8 mouse cellular contexts compared by ENCODE assay signal in genomic region chr2:70509021-70509632, GRCm38 (mm10). TPM values are rescaled to one million over a fixed set of nuclear protein-coding genes. Genes with fewer than 3 reads are reported as not detected.
A peak's percentile ranks its signal among the peaks of the same experiment; 100 is the strongest.
DNase-seq lines count a peak whose midpoint lies in the region; ATAC-seq lines count a peak whose summit lies in the region.

No protein-coding gene starts in this region.

- H3K4me3 ChIP-seq in intestine, embryonic 16.5 days (ENCODE audit: low read length) = peak overlapping the region; percentile 63

- peak overlapping the region; percentile 96 for H3K4me2 ChIP-seq in intestine, embryonic 16.5 days (ENCODE audit: low read depth, low read length)

- peak overlapping the region; percentile 68 for H3K9ac ChIP-seq in intestine, embryonic 16.5 days (ENCODE audit: low read depth, low read length)

- H3K27me3 ChIP-seq in intestine, embryonic 16.5 days (replicated peaks; ENCODE audit: control insufficient read depth, insufficient read depth, low read length) = peaks cover 3% of the 10 kb centered on the region; the same call in 1 of the 2 replicates

- WGBS in intestine, embryonic 16.5 days = under 1% methylated on average over 53 of the region's 56 CpGs

- no peaks in the 10 kb centered on the region for H3K36me3 ChIP-seq in intestine, embryonic 16.5 days (ENCODE audit: control insufficient read depth, insufficient read depth, low read length)

- H3K9me3 ChIP-seq in intestine, embryonic 16.5 days (ENCODE audit: control insufficient read depth, low read length) = no peaks in the 10 kb centered on the region

- intact Hi-C loops in left cerebral cortex, postnatal 36 days (cut with DNase I) = no loop called here

- H3K27ac ChIP-seq in intestine, embryonic 16.5 days (ENCODE audit: low read length) = 0 out of 2 replicates have a peak overlapping the region, but pooled peaks have one; percentile 18

- DNase-seq in adrenal gland, postnatal 14 days = peak; percentile 91
- DNase-seq in embryo, embryonic 11 days = peak; percentile 93
- DNase-seq in gastrocnemius, postnatal 4 days (ENCODE audit: low spot score in 2 of 2) = peak; percentile 53 to 78
- DNase-seq in left cerebral cortex, postnatal 36 days (ENCODE audit: low spot score in 2 of 2) = peak; percentile 40 to 58
- DNase-seq in mesoderm, embryonic 11.5 days (ENCODE audit: low read depth, low spot score) = peak; percentile 84
- peak; percentile 77 for DNase-seq in right cerebral cortex, postnatal 4 days

- H3K4me1 ChIP-seq in intestine, embryonic 16.5 days (ENCODE audit: control insufficient read depth, insufficient read depth, low read length) = peaks cover 4% of the 10 kb centered on the region

- peak; percentile 99 for ATAC-seq in intestine, embryonic 16.5 days
- no peak for ATAC-seq in erythroid progenitor cell, adult 5-6 weeks (replicated peaks; ENCODE audit: low FRiP score, poor library complexity, severe bottlenecking)

RNA-seq across cellular contexts. Expression of gene Erich2, which starts 0.5 kb away (rescaled TPM):
- 0.45 TPM in 1 of 2 replicates, not detected in the other for total RNA-seq in adrenal gland, postnatal 14 days (2021)
- not detected for total RNA-seq in gastrocnemius, postnatal 4 days (2021)
- 0.42 and 0.78 TPM in 2 replicates for polyA plus RNA-seq in intestine, embryonic 16.5 days (2015; fragmentation: Nextera tagmentation; extraction: Ambion mirVana)
- under 1 TPM; 0.54 to 0.59 TPM for total RNA-seq in left cerebral cortex, postnatal 36 days (2021)
- not detected in 2 replicates for total RNA-seq in erythroid progenitor cell, adult 5-6 weeks (2015; ENCODE audit: low replicate concordance)
- not detected in 2 replicates for total RNA-seq in erythroid progenitor cell, adult 5-6 weeks (2017; ENCODE audit: low replicate concordance)

RNA-seq across cellular contexts. Expression of gene Sp5, which starts 34.4 kb away (rescaled TPM):
- total RNA-seq in adrenal gland, postnatal 14 days (2021) = 2.0 and 3.5 TPM in 2 replicates
- total RNA-seq in gastrocnemius, postnatal 4 days (2021) = under 1 TPM; 0.29 to 0.44 TPM
- polyA plus RNA-seq in intestine, embryonic 16.5 days (2015; fragmentation: Nextera tagmentation; extraction: Ambion mirVana) = 0.33 and 0.42 TPM in 2 replicates
- under 1 TPM; 0.44 to 0.68 TPM for total RNA-seq in left cerebral cortex, postnatal 36 days (2021)
- not detected in 2 replicates for total RNA-seq in erythroid progenitor cell, adult 5-6 weeks (2015; ENCODE audit: low replicate concordance)
- not detected in 2 replicates for total RNA-seq in erythroid progenitor cell, adult 5-6 weeks (2017; ENCODE audit: low replicate concordance)

RNA-seq across cellular contexts. Expression of gene Gad1, which starts 43.7 kb away (rescaled TPM):
- total RNA-seq in adrenal gland, postnatal 14 days (2021) = 0.89 and 1.3 TPM in 2 replicates
- under 1 TPM; 0.23 to 0.29 TPM for total RNA-seq in gastrocnemius, postnatal 4 days (2021)
- polyA plus RNA-seq in intestine, embryonic 16.5 days (2015; fragmentation: Nextera tagmentation; extraction: Ambion mirVana) = 0.15 and 0.18 TPM in 2 replicates
- total RNA-seq in left cerebral cortex, postnatal 36 days (2021) = 100 to 1,000 TPM; 361 to 392 TPM
- not detected in 2 replicates for total RNA-seq in erythroid progenitor cell, adult 5-6 weeks (2015; ENCODE audit: low replicate concordance)
- total RNA-seq in erythroid progenitor cell, adult 5-6 weeks (2017; ENCODE audit: low replicate concordance) = not detected in 2 replicates

Comparison
In these comparisons a context has a peak if more than half of its experiments do, and no peak if none do; other contexts are left out.
1. RNA of gene Gad1, which starts 43.7 kb away (total RNA-seq): 361 to 392 TPM in left cerebral cortex, postnatal 36 days; 0.89 to 1.3 TPM in adrenal gland, postnatal 14 days, 0.23 to 0.29 TPM in gastrocnemius, postnatal 4 days and not detected in erythroid progenitor cell, adult 5-6 weeks; every median in the first group is over 100 times any median in the second.
2. Peak in every context shown above with its lines, with median percentiles within 50 percentile points of each other: DNase-seq.